Mouse (Mus musculus): ENCODE results near the gene Cyb561d2. TPM values are rescaled to one million over a fixed set of nuclear protein-coding genes. Genes with fewer than 3 reads are reported as not detected.
"Not testable (repeated sequence)": the region's sequence is repeated elsewhere in the genome, so short reads cannot be mapped to it uniquely, and the experiment has no call there.

The Cyb561d2 gene
- 13.7 and 33.9 TPM in 2 replicates for total RNA-seq (2017)

DNA sequence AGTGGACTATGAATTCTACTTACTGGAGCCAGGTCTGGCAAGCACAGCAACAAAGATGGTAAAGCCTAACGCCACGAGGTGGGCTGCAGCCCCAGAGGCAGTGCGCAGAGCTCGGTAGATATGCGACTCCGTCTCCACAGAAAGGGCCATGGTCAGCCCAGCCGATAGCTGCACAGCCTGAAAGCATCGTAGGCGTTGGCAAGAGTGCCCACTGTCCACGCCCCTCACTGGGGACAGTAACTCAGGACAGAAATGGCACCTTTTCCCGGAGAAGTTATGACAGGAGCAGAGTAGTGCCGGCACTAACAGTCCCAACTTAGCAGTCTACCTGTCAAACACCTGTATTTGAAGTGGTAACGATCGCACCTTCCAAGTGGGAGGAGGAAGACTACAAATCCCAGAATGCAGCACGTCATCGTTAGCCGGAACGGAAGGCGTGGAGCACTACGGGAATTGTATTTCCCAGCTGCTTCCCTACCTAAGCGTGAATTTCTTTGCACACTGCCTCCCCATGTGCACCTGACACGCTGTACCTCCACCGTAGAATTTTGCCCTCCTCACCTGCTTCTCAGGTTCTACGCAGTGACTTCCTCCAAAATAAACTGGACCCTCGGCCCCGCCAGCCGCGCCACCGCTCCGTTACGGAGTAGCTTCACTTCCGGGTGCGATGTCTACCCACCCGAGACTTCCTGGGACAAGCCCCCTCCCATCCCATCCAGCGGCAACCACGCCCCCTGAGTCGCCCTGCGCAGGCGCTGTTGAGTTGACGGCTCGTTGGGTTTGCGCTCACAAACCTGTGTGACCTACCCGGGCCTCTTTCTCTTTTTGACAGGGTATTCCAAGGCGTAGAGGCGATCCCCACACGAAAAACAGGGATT, at the start of gene Cyb561d2, which contains the start of gene Nprl2:
Gene Cyb561d2 (minus strand): TSS at position 720 of the 878 bp plus-strand sequence.
Gene Nprl2 (plus strand): TSS at position 753 of the 878 bp plus-strand sequence.
- peak; percentile 83 for ATAC-seq (replicated peaks; ENCODE audit: low read depth, poor library complexity, severe bottlenecking)

- no peak for ATAC-seq (replicated peaks; ENCODE audit: low read depth, poor library complexity, severe bottlenecking)
These were observed 48.7 kb upstream of the Cyb561d2 start for GRCm38 (mm10) chr9:107590773-107591060.

DNA sequence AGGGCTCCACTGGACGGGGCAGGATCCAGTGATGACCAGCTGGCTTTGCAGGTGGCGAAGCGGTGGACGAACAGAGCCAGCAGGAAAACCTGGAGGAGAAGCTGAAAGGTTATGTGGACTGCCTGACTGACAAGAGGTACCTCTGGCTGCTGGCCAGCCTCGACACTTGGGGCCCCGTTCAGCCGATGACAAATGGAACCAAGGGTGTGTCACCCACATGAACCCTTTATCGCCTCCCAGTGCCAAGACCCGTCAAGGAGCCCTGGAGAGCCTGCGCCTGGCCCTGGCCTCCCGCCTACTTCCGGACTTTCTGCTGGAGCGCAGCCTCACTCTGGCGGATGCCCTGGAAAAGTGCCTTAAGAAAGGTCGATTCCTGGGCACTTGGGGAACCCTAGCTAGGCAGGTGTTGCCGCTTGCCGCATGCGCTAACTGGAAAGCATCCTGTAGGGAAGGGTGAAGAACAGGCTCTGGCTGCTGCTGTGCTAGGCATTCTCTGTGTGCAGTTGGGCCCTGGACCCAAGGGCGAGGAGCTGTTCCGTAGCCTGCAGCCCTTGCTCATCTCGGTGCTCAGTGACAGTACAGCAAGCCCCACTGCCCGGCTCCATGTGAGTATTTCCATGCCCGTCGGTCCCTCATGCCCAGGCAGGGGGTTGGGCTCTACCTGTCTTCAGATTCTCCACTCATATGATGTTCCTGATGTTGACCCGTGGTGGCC, 48.2 kb upstream of the Cyb561d2 start:
- ATAC-seq (replicated peaks; ENCODE audit: low read depth, poor library complexity, severe bottlenecking), result no peak

DNA sequence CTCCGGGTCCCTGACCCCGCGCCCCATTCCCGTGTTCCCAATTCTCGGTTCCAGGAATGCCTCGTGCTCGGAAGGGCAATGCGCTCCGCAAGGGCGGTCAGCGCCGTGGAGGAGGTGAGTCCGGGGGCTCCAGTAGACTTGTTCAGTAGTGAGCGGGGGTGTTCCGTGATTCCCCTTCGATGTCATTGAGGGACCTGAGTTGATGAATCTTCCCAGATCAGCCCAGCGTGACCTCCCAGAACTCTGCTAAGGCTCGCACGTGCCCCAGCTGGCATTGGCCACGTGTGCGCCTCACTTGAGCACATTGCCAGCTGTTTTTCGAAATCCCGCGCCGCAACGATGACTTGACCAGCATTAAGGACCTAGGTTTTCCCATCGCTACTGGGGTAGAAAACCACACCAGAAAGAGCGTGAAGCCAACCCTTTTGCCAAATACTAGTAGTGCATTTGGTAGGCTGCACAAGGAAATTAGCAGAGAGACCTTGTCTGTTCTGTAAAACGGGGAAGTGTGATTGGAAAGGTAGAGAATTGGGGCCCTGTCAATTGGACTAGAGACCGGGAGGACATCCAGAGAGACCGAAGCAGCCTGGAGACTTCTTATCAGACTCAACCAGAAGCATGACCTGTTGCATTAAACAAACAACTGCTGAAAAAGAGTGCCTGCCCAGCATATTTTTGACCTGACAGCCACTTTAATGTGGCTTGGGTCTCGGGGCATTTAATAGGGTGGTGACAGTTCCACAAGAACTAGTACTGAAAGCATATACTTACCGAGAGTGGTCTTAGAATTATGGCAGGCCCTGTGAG, 46.0 kb upstream of the Cyb561d2 start:
- peak; percentile 11 for ATAC-seq (replicated peaks; ENCODE audit: low read depth, poor library complexity, severe bottlenecking)

DNA sequence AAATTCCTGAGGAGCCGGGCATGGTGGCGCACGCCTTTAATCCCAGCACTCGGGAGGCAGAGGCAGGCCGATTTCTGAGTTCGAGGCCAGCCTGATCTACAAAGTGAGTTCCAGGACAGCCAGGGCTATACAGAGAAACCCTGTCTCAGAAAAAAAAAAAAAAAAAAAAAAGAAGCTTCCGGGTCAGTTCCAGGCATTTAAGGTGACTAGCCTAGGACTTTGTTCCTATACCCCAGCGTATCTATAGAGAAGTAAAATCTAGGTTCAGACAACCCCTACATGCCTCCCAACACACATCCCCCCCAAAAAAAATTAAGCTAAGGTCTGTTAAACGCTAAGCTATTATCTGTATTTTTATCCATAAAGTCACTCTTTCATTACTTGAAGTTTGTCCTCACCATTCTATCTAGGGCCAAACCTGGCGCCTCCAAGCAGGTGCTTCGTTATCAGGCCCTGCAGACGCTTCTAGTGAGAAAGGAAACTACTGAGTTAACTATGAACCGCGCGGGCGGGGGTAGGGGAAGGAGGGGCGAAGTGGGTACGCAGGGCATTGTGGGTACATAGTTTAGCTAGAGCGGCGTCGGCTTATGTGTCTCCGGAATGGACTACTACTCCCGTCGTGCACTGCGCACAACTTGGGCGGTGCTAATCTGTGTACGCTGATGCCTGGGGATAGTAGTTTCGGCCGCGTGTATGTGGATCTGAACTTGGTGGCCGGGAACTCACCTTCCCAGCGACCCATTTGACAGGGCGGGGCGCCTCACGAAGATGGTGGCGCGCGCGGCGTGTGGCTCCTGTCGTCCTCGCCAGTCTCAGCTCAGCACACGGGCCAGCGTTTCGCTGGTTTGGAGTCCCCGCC, 45.2 kb upstream of the Cyb561d2 start, which contains the start of gene Ifrd2:
Gene Ifrd2 (plus strand): TSS at position 669 of the 859 bp plus-strand sequence.
- peak; percentile 95 for ATAC-seq (replicated peaks; ENCODE audit: low read depth, poor library complexity, severe bottlenecking)

- no peak for ATAC-seq (replicated peaks; ENCODE audit: low read depth, poor library complexity, severe bottlenecking)
These were observed 44.5 kb upstream of the Cyb561d2 start for GRCm38 (mm10) chr9:107586504-107586903.

- no peak for ATAC-seq (replicated peaks; ENCODE audit: low read depth, poor library complexity, severe bottlenecking)
These were observed 41.2 kb upstream of the Cyb561d2 start for GRCm38 (mm10) chr9:107583174-107583573.

- no peak for ATAC-seq (replicated peaks; ENCODE audit: low read depth, poor library complexity, severe bottlenecking)
These were observed 40.6 kb upstream of the Cyb561d2 start for GRCm38 (mm10) chr9:107582509-107583062.

- ATAC-seq (replicated peaks; ENCODE audit: low read depth, poor library complexity, severe bottlenecking), result no peak
These were observed 39.6 kb upstream of the Cyb561d2 start for GRCm38 (mm10) chr9:107581584-107581983.

- peak; percentile 77 for ATAC-seq (replicated peaks; ENCODE audit: low read depth, poor library complexity, severe bottlenecking)
These were observed 38.7 kb upstream of the Cyb561d2 start, which contains the start of gene Hyal3 for GRCm38 (mm10) chr9:107580501-107581317. TSS of gene Hyal3 (plus strand) at chr9:107580818.

DNA sequence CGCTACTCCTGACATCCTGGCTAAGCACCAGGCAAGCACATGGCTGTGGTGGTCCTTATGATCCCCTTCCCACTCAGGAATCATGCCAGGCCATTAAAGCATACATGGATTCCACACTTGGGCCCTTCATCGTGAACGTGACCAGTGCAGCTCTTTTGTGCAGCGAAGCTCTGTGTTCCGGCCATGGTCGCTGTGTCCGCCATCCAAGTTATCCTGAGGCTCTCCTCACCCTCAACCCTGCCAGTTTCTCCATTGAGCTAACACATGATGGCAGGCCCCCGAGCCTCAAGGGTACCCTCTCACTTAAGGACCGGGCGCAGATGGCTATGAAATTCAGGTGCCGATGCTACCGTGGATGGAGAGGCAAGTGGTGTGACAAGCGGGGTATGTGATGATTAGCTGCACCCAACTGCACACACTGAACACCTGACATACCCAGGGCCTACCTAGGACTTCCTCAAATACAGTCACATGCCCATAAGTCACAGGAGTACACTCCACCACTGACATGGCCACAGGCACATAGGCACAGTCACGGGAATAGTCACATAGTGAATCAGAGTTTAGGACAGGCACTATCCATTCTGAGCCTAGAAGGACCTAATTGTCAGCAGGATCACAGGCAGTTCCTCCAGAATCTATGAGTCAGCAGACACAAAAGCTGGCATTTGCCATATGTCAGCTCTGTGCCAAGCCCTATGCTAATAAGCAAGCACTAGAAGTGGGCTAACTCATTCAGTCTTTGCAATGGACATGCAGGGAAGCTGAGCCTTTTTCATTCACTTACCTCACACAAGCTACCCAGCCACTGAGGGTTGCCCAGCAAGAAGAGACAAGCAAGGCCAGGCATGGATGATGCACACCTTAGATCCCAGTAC, 37.3 kb upstream of the Cyb561d2 start:
- ATAC-seq (replicated peaks; ENCODE audit: low read depth, poor library complexity, severe bottlenecking), result no peak

DNA sequence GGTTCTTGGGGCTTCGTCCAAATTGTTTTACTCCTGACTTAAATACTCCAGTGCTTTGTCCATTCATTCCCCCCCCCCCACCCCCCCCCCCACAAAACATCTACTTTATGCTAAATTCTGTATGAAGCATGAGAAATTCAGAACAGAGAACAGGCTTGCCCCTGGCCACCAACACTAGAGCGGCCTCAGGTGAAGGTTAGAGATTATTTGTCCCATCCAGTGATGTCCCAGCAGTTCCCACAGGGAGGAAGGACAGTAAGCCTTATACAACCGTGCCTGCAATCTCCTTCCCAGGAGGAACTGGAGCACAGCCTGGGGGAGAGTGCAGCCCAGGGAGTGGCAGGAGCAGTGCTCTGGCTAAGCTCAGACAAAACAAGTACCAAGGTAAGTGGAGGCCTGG, 36.6 kb upstream of the Cyb561d2 start, which contains the start of gene Naa80:
Gene Naa80 (plus strand): TSS at position 301 of the 400 bp plus-strand sequence.
- ATAC-seq (replicated peaks; ENCODE audit: low read depth, poor library complexity, severe bottlenecking), result no peak

GRCm38 (mm10) chr9:107577871-107578270, 35.9 kb upstream of the Cyb561d2 start:
- no peak for ATAC-seq (replicated peaks; ENCODE audit: low read depth, poor library complexity, severe bottlenecking)

DNA sequence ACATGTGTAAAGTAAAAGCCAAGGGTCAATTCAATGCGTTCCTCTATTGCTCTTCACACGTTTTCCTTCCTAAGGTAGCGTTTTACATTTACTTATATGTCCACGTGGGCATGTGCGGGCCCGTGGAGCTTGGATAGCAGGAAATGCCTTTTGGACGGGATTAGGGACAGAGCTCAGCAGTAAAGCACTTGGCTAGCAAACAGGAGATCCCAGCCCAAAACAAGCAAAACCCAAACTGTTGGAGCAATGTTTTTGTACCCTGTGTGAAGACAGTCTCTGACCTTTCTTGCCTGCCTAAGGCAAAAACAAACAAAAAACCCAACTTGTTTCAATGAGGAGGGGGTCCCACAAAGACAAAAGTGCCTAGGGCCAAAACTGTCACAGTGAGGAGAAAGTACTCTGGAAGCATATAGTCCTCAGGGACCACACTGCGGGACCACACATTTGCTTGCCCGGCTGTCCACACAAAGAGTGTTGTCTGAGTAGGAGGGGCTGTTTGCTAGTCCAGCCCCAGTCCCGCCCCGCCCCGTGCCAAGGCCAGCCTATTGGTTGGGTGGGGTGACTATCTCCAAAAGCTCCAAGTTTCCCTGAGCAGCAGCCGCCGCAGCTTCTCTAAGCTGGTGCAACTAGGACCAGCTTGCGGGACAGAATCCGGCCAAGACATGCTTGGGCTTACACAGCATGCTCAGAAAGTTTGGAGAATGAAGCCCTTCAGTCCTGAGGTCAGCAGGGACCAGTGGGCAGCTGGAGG, 34.5 kb upstream of the Cyb561d2 start, which contains the start of gene Hyal1:
Gene Hyal1 (plus strand): TSS at position 571 of the 751 bp plus-strand sequence.
- ATAC-seq (replicated peaks; ENCODE audit: low read depth, poor library complexity, severe bottlenecking), result peak; percentile 65

DNA sequence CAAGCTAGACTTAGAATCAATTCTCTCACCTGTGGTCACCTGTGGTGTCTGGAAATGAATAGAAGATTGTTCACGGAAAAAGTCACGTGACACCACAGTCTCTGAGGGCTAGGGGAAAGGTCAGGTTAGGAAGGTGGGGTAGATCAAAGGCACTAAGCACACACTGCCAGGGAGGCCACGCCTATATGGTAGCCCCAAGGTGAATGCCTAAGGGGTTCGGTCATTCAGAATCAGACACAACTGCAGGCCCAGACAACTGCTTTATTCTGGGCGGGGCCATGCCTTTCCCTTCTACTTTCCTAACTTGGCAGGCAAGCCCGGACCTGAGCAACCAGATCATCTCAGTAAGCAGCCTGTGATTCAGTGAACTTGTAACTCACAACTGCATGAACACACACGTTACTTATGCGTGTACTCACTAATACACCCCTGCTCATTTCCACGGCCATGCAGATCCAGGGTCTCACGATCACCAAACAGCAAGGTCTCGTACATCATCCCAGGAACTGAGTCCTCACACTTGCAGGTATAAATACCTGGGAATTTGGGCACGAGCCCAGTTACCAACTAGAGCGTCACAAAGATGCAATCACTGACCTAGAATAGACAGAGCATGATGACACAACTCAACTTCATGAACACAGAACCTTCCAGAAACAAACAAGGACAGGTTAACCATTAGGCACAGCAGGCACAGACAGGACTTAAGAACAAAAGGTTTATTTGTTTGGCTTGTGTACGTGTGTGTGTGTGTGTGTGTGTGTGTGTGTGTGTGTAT, 33.8 kb upstream of the Cyb561d2 start:
- ATAC-seq (replicated peaks; ENCODE audit: low read depth, poor library complexity, severe bottlenecking), result no peak

DNA sequence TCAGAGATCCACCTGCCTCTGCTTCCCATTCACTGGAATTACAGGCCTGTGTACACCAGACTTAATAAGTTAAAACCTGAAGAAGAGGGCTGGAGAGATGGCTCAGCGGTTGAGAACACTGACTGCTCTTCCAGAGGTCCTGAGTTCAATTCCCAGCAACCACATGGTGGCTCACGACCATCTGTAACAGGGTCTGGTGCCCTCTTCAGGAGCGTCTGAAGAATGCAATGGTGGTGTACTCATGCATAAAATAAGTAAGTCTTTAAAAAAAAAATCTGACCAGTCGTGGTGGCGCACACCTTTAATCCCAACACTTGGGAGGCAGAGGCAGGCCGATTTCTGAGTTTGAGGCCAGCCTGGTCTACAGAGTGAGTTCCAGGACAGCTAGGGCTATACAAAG, 31.8 kb upstream of the Cyb561d2 start:
- not testable (repeated sequence) for ATAC-seq (replicated peaks; ENCODE audit: low read depth, poor library complexity, severe bottlenecking)

All from common myeloid progenitor, adult 5-6 weeks (primary cell).